In the genomic region with DNA sequence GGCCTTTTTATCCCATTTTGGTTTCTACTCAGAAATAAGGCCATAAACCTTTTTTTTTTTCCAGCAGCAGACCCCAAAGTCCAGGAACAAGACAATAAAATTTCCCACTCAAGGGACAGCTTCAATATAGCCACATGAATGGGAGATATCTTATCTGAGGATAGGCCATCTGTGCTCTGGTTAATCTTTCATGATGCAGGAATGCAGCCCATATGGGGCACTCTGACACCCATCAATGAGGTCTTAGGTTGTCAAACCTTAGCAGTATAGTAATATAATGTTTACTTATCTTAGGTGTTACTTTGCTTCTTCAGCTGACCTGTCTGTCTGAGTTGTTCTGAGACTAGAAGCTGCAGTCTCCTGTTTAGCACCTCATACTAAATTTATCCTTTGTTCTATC, we compare ENCODE assay signal across 32 mouse cellular contexts.
"Had no signal": no experiment of that assay in that cellular context is flagged by ENCODE, and none has a peak within 500 bp of the region (broad histone marks: within the 10 kb centered on the region; RNA-seq: fewer than 3 reads in every experiment).

No protein-coding gene starts in this region.

- H3K36me3 ChIP-seq: limb, embryonic 10.5 days; limb, embryonic 12.5 days; limb, embryonic 13.5 days; limb, embryonic 15.5 days; liver, embryonic 12.5 days; liver, embryonic 13.5 days; liver, embryonic 15.5 days; lung, embryonic 15.5 days; midbrain, embryonic 10.5 days; midbrain, embryonic 12.5 days; midbrain, embryonic 13.5 days; midbrain, embryonic 15.5 days; neural tube, embryonic 12.5 days had no signal

- H3K27me3 ChIP-seq: limb, embryonic 12.5 days; limb, embryonic 13.5 days; limb, embryonic 15.5 days; liver, embryonic 12.5 days; liver, embryonic 13.5 days; liver, embryonic 15.5 days; lung, embryonic 15.5 days; megakaryocyte, embryonic 14.5 days; midbrain, embryonic 12.5 days; midbrain, embryonic 13.5 days; midbrain, embryonic 15.5 days; neural tube, embryonic 12.5 days had no signal

- H3K9ac ChIP-seq: limb, embryonic 12.5 days; limb, embryonic 13.5 days; limb, embryonic 15.5 days; liver, embryonic 12.5 days; liver, embryonic 13.5 days; liver, embryonic 14.5 days; liver, embryonic 15.5 days; liver, postnatal 0 days; lung, embryonic 14.5 days; lung, embryonic 15.5 days; midbrain, embryonic 12.5 days; midbrain, embryonic 13.5 days; midbrain, embryonic 15.5 days; neural tube, embryonic 12.5 days had no signal

- H3K4me2 ChIP-seq: limb, embryonic 12.5 days; limb, embryonic 13.5 days; limb, embryonic 15.5 days; liver, embryonic 11.5 days; liver, embryonic 12.5 days; liver, embryonic 13.5 days; liver, embryonic 15.5 days; lung, embryonic 14.5 days; lung, embryonic 15.5 days; midbrain, embryonic 11.5 days; midbrain, embryonic 12.5 days; midbrain, embryonic 13.5 days; midbrain, embryonic 15.5 days; neural tube, embryonic 12.5 days had no signal

- H3K27ac ChIP-seq: limb, embryonic 10.5 days; limb, embryonic 12.5 days; limb, embryonic 13.5 days; limb, embryonic 15.5 days; liver, embryonic 12.5 days; liver, embryonic 13.5 days; liver, embryonic 14.5 days; liver, embryonic 15.5 days; lung, embryonic 15.5 days; macrophage; midbrain, embryonic 10.5 days; midbrain, embryonic 12.5 days; midbrain, embryonic 13.5 days; midbrain, embryonic 15.5 days; neural tube, embryonic 12.5 days had no signal

- DNase-seq: left cerebral cortex, postnatal 4 days; liver; liver, embryonic 13.5 days; liver, postnatal 0 days; lung, adult 18-20 months; lung, adult 2 months; lung, embryonic 14.5 days; lung, postnatal 10 days; lung, postnatal 14 days; lung, postnatal 36 days; lung, postnatal 4 days; midbrain, embryonic 14.5 days had no signal

- H3K9me3 ChIP-seq: limb, embryonic 10.5 days; limb, embryonic 12.5 days; limb, embryonic 13.5 days; limb, embryonic 15.5 days; liver, embryonic 12.5 days; liver, embryonic 13.5 days; liver, embryonic 15.5 days; lung, embryonic 15.5 days; megakaryocyte, embryonic 14.5 days; midbrain, embryonic 10.5 days; midbrain, embryonic 12.5 days; midbrain, embryonic 13.5 days; midbrain, embryonic 15.5 days; neural tube, embryonic 12.5 days had no signal

- ATAC-seq: liver, embryonic 12.5 days; liver, postnatal 0 days; lung, postnatal 0 days; midbrain, embryonic 13.5 days; midbrain, embryonic 15.5 days; midbrain, embryonic 16.5 days had no signal

- H3K4me3 ChIP-seq: limb, embryonic 10.5 days; limb, embryonic 12.5 days; limb, embryonic 13.5 days; limb, embryonic 15.5 days; liver, embryonic 12.5 days; liver, embryonic 13.5 days; liver, embryonic 15.5 days; lung, embryonic 15.5 days; megakaryocyte, embryonic 14.5 days; midbrain, embryonic 10.5 days; midbrain, embryonic 12.5 days; midbrain, embryonic 13.5 days; midbrain, embryonic 15.5 days; myocyte; neural tube, embryonic 12.5 days had no signal

- H3K4me1 ChIP-seq: limb, embryonic 10.5 days; limb, embryonic 12.5 days; limb, embryonic 13.5 days; limb, embryonic 15.5 days; liver, embryonic 12.5 days; liver, embryonic 13.5 days; liver, embryonic 15.5 days; lung, embryonic 15.5 days; megakaryocyte, embryonic 14.5 days; midbrain, embryonic 10.5 days; midbrain, embryonic 12.5 days; midbrain, embryonic 13.5 days; midbrain, embryonic 15.5 days; neural tube, embryonic 12.5 days had no signal
